Mouse (Mus musculus) bone marrow macrophage, adult 2 months (primary cell): ENCODE results near the gene Adamtsl1.

Source experiments
- CTCF ChIP-seq: IDR thresholded peaks from 2 replicates; pipeline ENCODE4 v1.5.1; 2012; ENCODE audit warnings: low read depth, mild to moderate bottlenecking, low read length, moderate library complexity
- POLR2A ChIP-seq: IDR thresholded peaks from 2 replicates; pipeline ENCODE4 v1.6.1; 2012; ENCODE audit warnings: mild to moderate bottlenecking, low read depth, low read length, borderline replicate concordance

DNA sequence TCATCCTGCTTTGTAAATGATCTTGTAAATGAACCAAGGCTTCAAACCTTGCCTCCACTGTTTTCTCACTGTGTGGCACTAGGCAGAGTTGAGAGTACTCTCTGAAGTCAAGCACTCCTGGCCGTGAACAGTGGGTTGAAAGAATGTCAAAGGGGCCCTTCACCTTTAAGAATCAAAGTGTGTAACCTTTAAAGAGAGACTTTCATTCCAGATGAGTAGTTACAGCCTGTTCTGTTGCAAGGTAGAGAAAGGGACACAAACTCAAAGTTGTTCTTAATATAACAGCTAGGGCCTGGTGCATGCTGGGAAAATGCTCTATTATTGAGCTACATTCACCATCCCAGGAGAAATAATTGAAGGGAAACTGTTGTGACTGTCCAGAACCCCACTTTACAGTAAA, 589.2 kb downstream of the Adamtsl1 start:
- TF ChIP-seq POLR2A: no peak
- TF ChIP-seq CTCF: no peak
